Mouse (Mus musculus) forebrain, embryonic 11.5 days (tissue): ENCODE results near the gene Cenpn. TPM values are rescaled to one million over a fixed set of nuclear protein-coding genes. Genes with fewer than 3 reads are reported as not detected.

Experiments used
- ATAC-seq: fragments of 200-750 bp; cut with Nextera tagmentation; replicated peaks from 2 replicates; pipeline ENCODE4 v1.8.0; 2017; ENCODE audit warnings: moderate TSS enrichment; ENCODE audit not compliant: low FRiP score
- DNase-seq: peaks from one replicate; pipeline ENCODE4 v3.0.0-alpha.2; 2017; ENCODE audit warnings: low spot score
- H3K27ac ChIP-seq: fragments of 300-500 bp; sonication (generic); 2 replicates; pipeline ENCODE4 v1.5.1; 2014; ENCODE audit warnings: low read depth, low read length
- H3K27me3 ChIP-seq: fragments of 300-500 bp; sonication (generic); 2 replicates; pipeline ENCODE4 v1.6.1; 2014; ENCODE audit warnings: mild to moderate bottlenecking, low read length, mixed read lengths; ENCODE audit not compliant: control insufficient read depth, insufficient read depth
- H3K36me3 ChIP-seq: fragments of 300-500 bp; sonication (generic); 2 replicates; pipeline ENCODE4 v1.6.1; 2014; ENCODE audit warnings: mild to moderate bottlenecking, low read length, moderate library complexity, mixed read lengths; ENCODE audit not compliant: control insufficient read depth, insufficient read depth
- H3K4me1 ChIP-seq: fragments of 300-500 bp; sonication (generic); replicated peaks from 2 replicates; pipeline ENCODE4 v1.6.1; 2014; ENCODE audit warnings: low read length, mixed read lengths; ENCODE audit not compliant: control insufficient read depth, insufficient read depth
- H3K4me2 ChIP-seq: fragments of 300-500 bp; sonication (generic); 2 replicates; pipeline ENCODE4 v1.6.1; 2014; ENCODE audit warnings: low read depth, mild to moderate bottlenecking, low read length, moderate library complexity, mixed read lengths; ENCODE audit not compliant: severe bottlenecking
- H3K4me3 ChIP-seq: fragments of 300-500 bp; sonication (generic); 2 replicates; pipeline ENCODE4 v1.5.1; 2014; ENCODE audit warnings: low read depth, low read length
- H3K9ac ChIP-seq: fragments of 300-500 bp; sonication (generic); 2 replicates; pipeline ENCODE4 v1.6.1; 2014; ENCODE audit warnings: low read length
- H3K9me3 ChIP-seq: fragments of 300-500 bp; sonication (generic); 2 replicates; pipeline ENCODE4 v1.6.1; 2016; ENCODE audit warnings: low read length, mixed read lengths; ENCODE audit not compliant: control insufficient read depth
- WGBS: fragments of 180-500 bp; shearing (Covaris S2); extraction: QIAGEN DNeasy Blood & Tissue Kit; methylation state at CpG from one replicate; pipeline ENCODE4 v1.1.7; 2014; 5-methylcytosine and 5-hydroxymethylcytosine counted together
- polyA plus RNA-seq: library from polyadenylated mRNA; unstranded; fragments of >200 nt; fragmentation: Nextera tagmentation; extraction: Ambion mirVana; gene quantifications from 2 replicates; pipeline ENCODE4 v1.2.1, GENCODE M21; 2014

Cenpn gene
- polyA plus RNA-seq = 58.3 and 59.5 TPM in 2 replicates

GRCm38 (mm10) chr8:116921337-116922059 lies at the start of gene Cenpn, which contains the start of gene Cmc2:
Cenpn (plus strand) TSS chr8:116921730.
Cmc2 (minus strand) TSS chr8:116921455.
- peak; percentile 97 for DNase-seq
- no peaks in the 10 kb centered on the region for H3K36me3 ChIP-seq
- ATAC-seq = peak; percentile 96
- peak within 1 kb of the TSS; percentile 76 for H3K4me3 ChIP-seq
- peaks cover 4% of the 10 kb centered on the region; the same call in 1 of the 2 replicates for H3K4me1 ChIP-seq
- peak within 1 kb of the TSS; percentile 70 for H3K4me2 ChIP-seq
- H3K9me3 ChIP-seq = no peaks in the 10 kb centered on the region
- WGBS = under 1% methylated on average over 57 of the region's 57 CpGs
- H3K9ac ChIP-seq = peak within 1 kb of the TSS; percentile 84
- no peaks in the 10 kb centered on the region for H3K27me3 ChIP-seq
- H3K27ac ChIP-seq = peak within 1 kb of the TSS; percentile 68

GRCm38 (mm10) chr8:116872761-116873342 lies 48.7 kb upstream of the Cenpn start:
- no peaks in the 10 kb centered on the region for H3K36me3 ChIP-seq
- WGBS = 90% methylated on average over 2 of the region's 2 CpGs
- 0 out of 2 replicates have a peak, but pooled peaks have one; percentile 44 for ATAC-seq

GRCm38 (mm10) chr8:116873586-116873985 lies 47.9 kb upstream of the Cenpn start:
- no peaks in the 10 kb centered on the region for H3K36me3 ChIP-seq
- no peaks in the 10 kb centered on the region for H3K4me1 ChIP-seq
- H3K4me3 ChIP-seq = no peak overlapping the region
- no peak overlapping the region for H3K4me2 ChIP-seq
- H3K9me3 ChIP-seq = no peaks in the 10 kb centered on the region
- WGBS = 84% methylated on average over 11 of the region's 11 CpGs
- DNase-seq (no peak), ATAC-seq (no peak)
- H3K27me3 ChIP-seq = no peaks in the 10 kb centered on the region
- no peak overlapping the region for H3K9ac ChIP-seq
- no peak overlapping the region for H3K27ac ChIP-seq

More at GRCm38 (mm10) chr8:116872761-116873342, 48.7 kb upstream of the Cenpn start:
- Histone ChIP-seq H3K4me3 (no peak overlapping the region), H3K27ac (no peak overlapping the region), H3K9me3 (no peaks in the 10 kb centered on the region), H3K4me2 (no peak overlapping the region), H3K9ac (no peak overlapping the region), H3K4me1 (no peaks in the 10 kb centered on the region), H3K27me3 (no peaks in the 10 kb centered on the region)
- no peak for DNase-seq

GRCm38 (mm10) chr8:116873986-116874385 lies 47.5 kb upstream of the Cenpn start:
- DNase-seq (no peak), ATAC-seq (no peak)

GRCm38 (mm10) chr8:116875798-116876450 lies 45.6 kb upstream of the Cenpn start:
- H3K4me2 ChIP-seq = no peak overlapping the region
- H3K27me3 ChIP-seq = no peaks in the 10 kb centered on the region
- H3K4me3 ChIP-seq = no peak overlapping the region
- H3K9me3 ChIP-seq = no peaks in the 10 kb centered on the region
- ATAC-seq = no peak
- WGBS = 91% methylated on average over 17 of the region's 17 CpGs
- DNase-seq = no peak
- no peak overlapping the region for H3K27ac ChIP-seq
- no peaks in the 10 kb centered on the region for H3K4me1 ChIP-seq
- no peaks in the 10 kb centered on the region for H3K36me3 ChIP-seq
- H3K9ac ChIP-seq = no peak overlapping the region

More at GRCm38 (mm10) chr8:116873986-116874385, 47.5 kb upstream of the Cenpn start:
- 90% methylated on average over 8 of the region's 8 CpGs for WGBS
- Histone ChIP-seq H3K27me3 (no peaks in the 10 kb centered on the region), H3K4me3 (no peak overlapping the region), H3K4me1 (no peaks in the 10 kb centered on the region), H3K27ac (no peak overlapping the region), H3K9ac (no peak overlapping the region), H3K9me3 (no peaks in the 10 kb centered on the region), H3K36me3 (no peaks in the 10 kb centered on the region), H3K4me2 (no peak overlapping the region)

GRCm38 (mm10) chr8:116881396-116881795 lies 40.1 kb upstream of the Cenpn start:
- no peak overlapping the region for H3K9ac ChIP-seq
- WGBS = 94% methylated on average over 8 of the region's 8 CpGs
- no peak overlapping the region for H3K4me2 ChIP-seq
- no peaks in the 10 kb centered on the region for H3K4me1 ChIP-seq
- DNase-seq = no peak
- no peaks in the 10 kb centered on the region for H3K27me3 ChIP-seq
- peaks cover 2% of the 10 kb centered on the region; the same call in 1 of the 2 replicates for H3K36me3 ChIP-seq
- no peaks in the 10 kb centered on the region for H3K9me3 ChIP-seq
- ATAC-seq = no peak
- no peak overlapping the region for H3K27ac ChIP-seq
- no peak overlapping the region for H3K4me3 ChIP-seq

GRCm38 (mm10) chr8:116887813-116888212 lies 33.7 kb upstream of the Cenpn start:
- no peak overlapping the region for H3K4me3 ChIP-seq
- ATAC-seq (no peak), DNase-seq (no peak)
- no peak overlapping the region for H3K9ac ChIP-seq
- no peaks in the 10 kb centered on the region for H3K27me3 ChIP-seq
- H3K4me1 ChIP-seq = no peaks in the 10 kb centered on the region
- no peaks in the 10 kb centered on the region for H3K9me3 ChIP-seq
- H3K36me3 ChIP-seq = peaks cover 3% of the 10 kb centered on the region; the same call in 1 of the 2 replicates
- 86% methylated on average over 4 of the region's 4 CpGs for WGBS
- H3K4me2 ChIP-seq = no peak overlapping the region
- no peak overlapping the region for H3K27ac ChIP-seq

- peaks cover under 1% of the 10 kb centered on the region; the same call in 1 of the 2 replicates for H3K36me3 ChIP-seq
Observed at GRCm38 (mm10) chr8:116891446-116891845, 30.1 kb upstream of the Cenpn start.

More at GRCm38 (mm10) chr8:116891446-116891845, 30.1 kb upstream of the Cenpn start:
- H3K9me3 ChIP-seq = no peaks in the 10 kb centered on the region
- 92% methylated on average over 5 of the region's 5 CpGs for WGBS
- no peak overlapping the region for H3K27ac ChIP-seq
- ATAC-seq (no peak), DNase-seq (no peak)
- H3K4me3 ChIP-seq = no peak overlapping the region
- H3K27me3 ChIP-seq = no peaks in the 10 kb centered on the region
- no peak overlapping the region for H3K4me2 ChIP-seq
- no peak overlapping the region for H3K9ac ChIP-seq
- no peaks in the 10 kb centered on the region for H3K4me1 ChIP-seq
